Mouse (Mus musculus) urinary bladder, adult 2 months (tissue): Measurements from ENCODE around the gene Gjd3. TPM values are rescaled to one million over a fixed set of nuclear protein-coding genes. Genes with fewer than 3 reads are reported as not detected.
"Not testable (repeated sequence)": the region's sequence is repeated elsewhere in the genome, so short reads cannot be mapped to it uniquely, and the experiment has no call there.

Source experiments
- DNase-seq: peaks from one replicate; pipeline ENCODE4 v3.0.0; 2022; ENCODE audit warnings: low spot score
- polyA plus RNA-seq: library from polyadenylated mRNA; depleted of rRNA; stranded (reverse); fragments of >200 nt; gene quantifications from 2 replicates; pipeline ENCODE4 v1.2.3, GENCODE M21; 2012

The Gjd3 gene
- polyA plus RNA-seq, 1 experiment: 0.55 TPM

- DNase-seq: no peak
Measured at GRCm38 (mm10) chr11:98944897-98945604, 37.8 kb downstream of the Gjd3 start.

- DNase-seq: no peak
Measured at GRCm38 (mm10) chr11:98943741-98944461, 38.9 kb downstream of the Gjd3 start.

DNA sequence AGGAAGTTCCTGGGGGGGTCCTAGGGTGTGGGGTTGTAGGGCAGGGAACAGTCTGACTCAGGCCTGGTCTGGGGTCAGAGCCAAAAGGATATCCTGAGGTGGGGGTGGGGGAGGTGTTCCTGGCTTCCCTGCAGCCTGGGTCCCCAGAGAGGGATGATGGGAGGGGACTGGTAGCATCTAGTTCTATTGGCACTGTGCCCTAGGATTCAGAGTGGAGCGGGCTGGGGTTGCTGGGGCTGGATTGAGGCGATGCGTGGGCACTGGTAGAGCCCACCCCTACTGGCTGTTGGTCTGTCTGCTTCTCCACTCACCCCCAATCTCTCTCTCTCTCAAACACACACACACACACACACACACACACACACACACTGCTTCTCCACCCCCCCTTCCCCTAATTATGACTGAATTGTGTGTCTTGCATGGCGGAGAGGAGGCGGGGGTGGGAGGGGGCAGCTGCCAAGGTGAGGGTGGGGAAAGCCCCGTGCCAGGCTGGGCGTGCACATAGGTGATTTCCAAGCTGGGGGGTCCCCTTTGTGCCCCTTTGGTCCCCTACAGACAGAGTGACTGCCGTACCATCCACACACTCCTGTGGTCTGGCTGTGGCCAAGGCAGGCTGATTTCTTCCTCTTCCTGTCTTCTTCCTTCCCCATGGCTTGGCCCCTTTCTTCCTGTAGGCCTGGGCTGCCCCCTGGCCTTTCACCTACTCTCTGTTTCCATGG lies 39.7 kb downstream of the Gjd3 start:
- no peak for DNase-seq

DNA sequence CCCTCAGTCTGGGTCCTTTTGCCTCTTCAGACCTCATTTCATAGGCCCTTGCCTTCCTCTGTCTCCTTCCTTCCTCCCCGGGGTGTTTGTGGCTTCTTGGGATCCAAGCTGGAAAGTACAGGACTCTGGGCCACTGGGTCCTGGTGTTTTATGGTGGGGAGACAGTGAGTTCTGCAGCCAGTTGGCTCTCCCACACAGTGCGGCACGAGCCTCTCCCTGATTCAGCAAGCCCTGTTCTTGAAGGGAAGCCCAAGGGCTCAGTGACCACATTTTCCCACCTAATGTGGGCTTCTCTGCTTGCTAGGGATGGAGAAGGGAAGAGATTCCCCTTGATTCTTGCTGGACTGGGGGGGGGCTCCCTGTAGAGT lies 40.3 kb downstream of the Gjd3 start:
- no peak for DNase-seq

DNA sequence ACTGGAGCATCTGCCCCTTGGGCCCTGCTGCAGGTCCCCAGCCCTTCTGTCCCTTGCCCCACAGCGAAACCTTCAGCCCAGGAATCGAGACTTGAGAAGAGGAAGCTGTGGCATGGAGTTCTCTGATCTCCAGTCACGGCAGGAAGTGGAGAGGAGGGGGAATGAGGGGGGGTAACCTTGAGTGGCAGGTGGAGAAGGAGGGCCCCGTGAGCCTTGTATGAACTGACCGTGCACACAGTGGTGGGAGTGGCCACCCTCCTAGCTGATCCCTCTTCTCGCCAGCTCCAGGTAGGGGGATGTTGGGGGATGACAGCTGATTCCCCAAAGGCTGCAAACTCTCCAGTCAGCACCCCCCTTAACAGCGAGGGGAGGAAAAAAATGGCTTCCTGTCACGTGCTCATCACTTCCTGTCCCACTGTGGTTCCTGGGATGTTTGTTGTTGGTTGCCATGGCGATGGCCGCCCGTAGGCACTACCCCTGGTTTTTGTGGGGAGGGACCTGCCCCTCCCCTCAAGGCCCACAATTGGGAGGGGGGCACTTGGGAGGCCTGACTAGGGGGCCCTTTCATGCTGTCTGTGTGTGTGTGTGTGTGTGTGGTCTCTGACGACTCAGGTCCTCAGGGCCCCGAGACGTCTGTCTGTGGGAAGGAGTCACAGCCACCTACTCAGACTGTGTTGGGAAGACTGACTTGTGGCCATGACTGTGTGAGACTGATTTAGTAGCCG lies 40.8 kb downstream of the Gjd3 start:
- DNase-seq: no peak

DNA sequence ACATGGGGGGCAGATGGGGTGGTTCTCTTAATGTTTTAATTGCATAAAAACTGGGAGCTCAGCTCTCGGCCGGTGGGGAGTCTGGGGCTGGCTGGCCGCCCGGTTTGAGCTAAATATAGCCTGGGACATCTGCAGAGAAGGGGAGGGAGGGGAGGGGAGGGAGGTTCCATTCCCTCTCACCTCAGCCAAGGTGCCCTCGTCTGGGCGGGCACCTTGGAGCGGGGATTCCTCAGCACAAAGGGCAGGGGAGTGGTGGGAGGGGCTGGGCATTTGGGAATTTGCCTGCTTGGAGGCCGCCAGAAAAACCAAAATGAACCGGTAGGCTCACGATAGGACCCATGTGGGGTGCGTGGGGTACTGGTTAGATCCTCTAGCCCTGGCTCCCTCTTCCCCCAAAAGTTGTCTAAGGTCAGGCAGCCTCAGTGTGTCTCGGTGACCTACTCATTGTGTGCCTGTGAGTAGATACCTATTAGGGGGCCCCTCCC lies 41.4 kb downstream of the Gjd3 start:
- no peak for DNase-seq

DNA sequence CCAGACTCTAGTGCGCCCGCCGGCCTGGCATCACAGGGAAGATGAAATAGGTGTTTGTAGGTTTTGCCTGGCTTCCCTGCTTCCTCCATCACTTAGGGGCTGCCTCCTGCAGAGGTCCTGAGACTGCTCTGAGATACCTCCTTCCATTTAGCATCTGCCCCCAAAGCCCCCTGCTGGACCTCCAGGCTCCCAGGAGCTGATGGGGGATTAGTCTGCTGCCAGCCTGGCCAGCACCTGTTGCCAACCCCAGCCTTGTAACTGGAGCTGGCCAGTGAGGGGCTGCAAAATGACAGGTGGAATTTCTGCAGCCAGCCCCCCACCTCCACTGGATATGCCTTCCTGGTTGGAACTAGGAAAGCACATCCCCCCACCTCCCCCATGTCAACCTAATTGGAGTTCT lies 42.0 kb downstream of the Gjd3 start:
- DNase-seq: no peak

- DNase-seq: no peak
Measured at GRCm38 (mm10) chr11:98939953-98940641, 42.7 kb downstream of the Gjd3 start.

- no peak for DNase-seq
Measured at GRCm38 (mm10) chr11:98939084-98939952, 43.5 kb downstream of the Gjd3 start.

DNA sequence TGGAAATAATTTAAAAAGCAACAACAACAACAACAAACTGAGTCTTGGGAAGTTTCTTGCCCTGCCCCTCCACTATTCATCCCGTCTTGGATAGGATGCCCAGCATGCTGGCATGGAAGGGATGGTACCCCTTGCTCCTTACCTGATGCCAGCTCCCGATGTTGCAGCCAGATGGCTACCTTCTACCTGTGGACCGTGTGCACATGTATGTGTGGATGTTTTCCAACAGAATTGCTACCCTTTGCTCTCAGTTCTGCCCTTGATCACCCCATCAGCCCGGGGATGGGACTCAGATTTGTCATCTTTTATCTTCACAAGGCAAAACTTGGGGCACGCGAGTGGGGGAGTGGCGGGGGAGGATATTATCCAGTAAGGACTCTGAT lies 44.1 kb downstream of the Gjd3 start:
- no peak for DNase-seq

DNA sequence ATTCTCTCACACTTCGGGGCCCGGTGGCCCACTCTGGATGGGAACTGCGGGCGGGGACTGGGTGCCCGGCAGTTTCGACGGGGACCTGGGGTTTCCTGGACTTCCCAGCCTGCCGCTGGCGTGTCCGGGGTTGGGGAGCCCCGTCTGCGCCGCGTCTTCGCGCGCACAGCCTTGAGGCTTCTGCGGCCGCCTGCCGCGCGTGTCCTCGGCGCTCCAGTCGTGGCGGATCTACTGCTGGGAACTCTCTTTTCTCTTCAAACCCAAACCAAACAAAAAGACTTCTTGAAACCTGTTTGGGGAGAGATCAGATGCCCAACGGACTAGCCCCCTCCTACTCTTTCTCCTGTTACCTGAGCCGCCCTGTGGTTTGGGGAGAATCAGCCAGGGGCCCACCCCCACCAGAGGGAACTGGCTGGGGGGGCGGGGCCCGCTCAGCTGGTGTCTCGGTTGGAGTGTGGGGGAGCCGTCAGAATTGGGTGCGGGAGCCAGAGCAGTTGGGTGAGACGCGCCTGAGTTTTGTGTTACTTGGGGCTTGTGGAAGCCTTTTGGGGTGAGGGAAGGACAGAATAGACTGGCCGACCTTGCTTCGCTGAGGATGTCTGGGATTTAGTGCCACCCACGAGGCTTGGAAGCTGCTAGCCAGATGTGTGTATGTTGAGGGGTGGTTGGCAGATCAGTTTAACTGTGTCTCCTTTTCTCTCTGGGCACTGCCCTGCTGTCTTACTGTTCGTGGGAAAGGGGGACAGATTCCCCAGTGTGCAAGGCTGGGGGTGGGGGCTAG lies 44.7 kb downstream of the Gjd3 start:
- DNase-seq: no peak

DNA sequence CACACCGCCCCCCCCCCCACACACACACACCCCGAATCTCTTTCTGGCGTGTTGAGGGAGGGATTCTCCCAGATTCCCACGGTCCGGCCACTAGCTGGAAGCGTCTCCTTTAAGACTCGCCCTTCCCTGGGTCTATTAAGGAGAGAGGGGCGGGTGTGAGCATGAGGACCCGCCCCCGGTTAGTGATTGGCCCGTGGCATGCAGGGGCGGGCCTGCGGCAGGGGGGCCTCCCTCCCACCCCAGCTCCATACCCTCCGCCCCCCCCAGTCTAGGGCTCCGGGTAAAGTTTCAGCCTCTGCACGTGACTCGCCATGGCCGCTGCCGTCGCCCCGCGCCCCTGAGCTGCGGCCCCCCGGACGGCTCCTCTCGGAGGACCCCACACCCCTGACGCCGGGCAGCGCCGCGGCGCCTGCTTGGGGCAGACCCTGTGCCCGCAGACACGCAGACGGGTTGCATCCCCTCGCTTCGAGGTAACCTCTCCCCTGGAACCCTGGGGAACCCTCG lies 45.4 kb downstream of the Gjd3 start:
- DNase-seq: peak; percentile 77

- DNase-seq: no peak
Measured at GRCm38 (mm10) chr11:98936606-98937409, 46.0 kb downstream of the Gjd3 start.

GRCm38 (mm10) chr11:98936170-98936569 lies 46.6 kb downstream of the Gjd3 start:
- peak; percentile 59 for DNase-seq

DNA sequence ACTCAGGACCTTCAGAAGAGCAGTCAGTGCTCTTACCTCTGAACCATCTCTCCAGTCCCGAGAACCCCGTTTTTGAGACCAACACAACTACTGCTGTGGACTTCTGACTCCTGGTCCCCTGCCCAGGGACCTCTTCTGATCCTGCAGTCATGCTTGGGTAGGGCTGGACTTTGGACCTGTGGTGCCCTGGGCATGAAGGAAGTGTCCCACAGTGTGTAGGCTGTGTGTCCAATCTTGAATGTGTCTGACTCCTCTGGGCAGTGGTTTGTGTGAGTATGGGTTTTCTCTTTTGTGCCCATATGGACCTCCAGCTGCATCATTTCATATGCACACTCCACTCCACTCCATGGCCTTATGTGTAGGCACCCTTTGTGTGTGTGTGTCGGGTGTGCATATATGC lies 47.7 kb downstream of the Gjd3 start:
- DNase-seq: no peak

- no peak for DNase-seq
Measured at GRCm38 (mm10) chr11:98934367-98934766, 48.4 kb downstream of the Gjd3 start.

GRCm38 (mm10) chr11:98933847-98934246 lies 49.0 kb downstream of the Gjd3 start:
- not testable (repeated sequence) for DNase-seq

- peak; percentile 62 for DNase-seq
Measured at GRCm38 (mm10) chr11:98933151-98933550, 49.7 kb downstream of the Gjd3 start.
